Mouse (Mus musculus): ENCODE results near the gene Zfp595. TPM values are rescaled to one million over a fixed set of nuclear protein-coding genes. Genes with fewer than 3 reads are reported as not detected.

Zfp595 gene
- total and polyA plus RNA-seq, 3 experiments, result 2.6 to 3.9 TPM; not detected in 1

DNA sequence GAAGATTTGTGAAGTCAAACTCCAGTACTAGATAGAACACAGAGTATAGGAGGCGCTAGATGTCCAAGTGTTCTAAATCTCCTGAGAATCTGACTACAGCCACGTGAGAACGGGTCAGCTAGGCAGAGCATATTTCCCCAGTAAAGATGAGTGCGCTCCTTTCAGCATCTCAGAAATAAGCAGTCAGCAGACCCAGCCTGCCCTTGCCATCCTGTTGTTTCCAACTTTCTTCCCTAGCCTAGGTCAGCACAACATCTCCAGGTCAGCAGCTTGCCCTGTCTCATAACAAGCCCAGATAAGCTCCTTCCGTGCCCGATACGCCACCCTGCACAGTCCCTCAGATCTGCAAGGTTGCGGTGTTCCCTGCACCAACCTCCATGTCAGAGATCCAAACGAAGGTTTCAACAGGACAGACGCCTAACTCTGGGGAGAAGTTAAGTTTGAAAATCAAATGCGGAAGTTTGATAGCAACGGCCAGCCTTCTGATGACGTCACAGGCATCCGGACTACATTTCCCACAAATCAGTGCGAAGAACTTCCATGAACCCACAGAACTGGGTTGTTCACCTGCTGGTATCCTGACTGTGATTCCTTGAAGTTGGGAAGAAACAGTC is 27.9 kb upstream of the Zfp595 start, which contains the start of the genes Gm28044 and Zfp953:
Gene Gm28044, minus strand, starts transcription at position 406 of the 614 bp plus-strand sequence.
Gene Zfp953, minus strand, starts transcription at position 475 of the 614 bp plus-strand sequence.
- no peaks in the 10 kb centered on the region for H3K9me3 ChIP-seq (replicated peaks; ENCODE audit: insufficient read depth, low read length)
- H3K79me2 ChIP-seq (ENCODE audit: control insufficient read depth, insufficient read depth, low read length, poor library complexity), result no peaks in the 10 kb centered on the region
- peak within 1 kb of the TSS; percentile 78 to 82 for H3K4me3 ChIP-seq (ENCODE audit: control insufficient read depth in 1 of 2, insufficient read depth in 1 of 2, low read depth in 2 of 2, low read length in 2 of 2)
- H3K27me3 ChIP-seq (ENCODE audit: control insufficient read depth in 1 of 2, insufficient read depth in 2 of 2, low read length in 2 of 2), result no peaks in the 10 kb centered on the region
- DNase-seq (ENCODE audit: low read depth, low spot score), result peak; percentile 94
- peak within 1 kb of the TSS; percentile 72 for H3K9ac ChIP-seq (ENCODE audit: control insufficient read depth, low read depth, low read length, poor library complexity, severe bottlenecking)
- TF ChIP-seq MAZ (IDR thresholded peaks at IDR 0.05; ENCODE audit: low read depth, low read length) (no peak), GABPA (IDR thresholded peaks at IDR 0.05; ENCODE audit: low read depth, low read length) (no peak), CHD2 (IDR thresholded peaks at IDR 0.05; ENCODE audit: low read length) (no peak), ZMIZ1 (IDR thresholded peaks at IDR 0.05; ENCODE audit: low read depth, low read length) (peak; percentile 47; the same call in 1 of the 2 replicates), ELF1 (IDR thresholded peaks at IDR 0.05; ENCODE audit: low read depth, low read length) (peak; percentile 99), NELFE (IDR thresholded peaks at IDR 0.05; ENCODE audit: low read depth, low read length) (peak; percentile 87), E2F4 (IDR thresholded peaks at IDR 0.05; ENCODE audit: borderline replicate concordance, low read depth, low read length) (no peak), HCFC1 (IDR thresholded peaks at IDR 0.05; ENCODE audit: low read depth, low read length) (peak; percentile 98), GATA1 (IDR thresholded peaks at IDR 0.05; ENCODE audit: low read depth, low read length) (peak; percentile 68), MYB (IDR thresholded peaks at IDR 0.05; ENCODE audit: low read depth, low read length) (peak; percentile 25; the same call in 1 of the 2 replicates), ZC3H11A (IDR thresholded peaks at IDR 0.05; ENCODE audit: low read depth, low read length) (no peak), RAD21 (IDR thresholded peaks at IDR 0.05; ENCODE audit: low read depth, low read length) (no peak; the same call in 1 of the 2 replicates), TCF12 (IDR thresholded peaks at IDR 0.05; ENCODE audit: low read depth, low read length) (peak; percentile 48; the same call in 1 of the 2 replicates), USF2 (IDR thresholded peaks at IDR 0.05; ENCODE audit: borderline replicate concordance in 1 of 2, insufficient read depth in 1 of 2, low read depth in 1 of 2, low read length in 2 of 2) (no peak), CTCF (IDR thresholded peaks at IDR 0.05 in 2 of 3, conservative IDR thresholded peaks at IDR 0.05 in 1 of 3; ENCODE audit: control insufficient read depth in 1 of 3, insufficient read depth in 1 of 3, low read depth in 2 of 3, low read length in 3 of 3, poor library complexity in 1 of 3, severe bottlenecking in 1 of 3) (peak in 1 of 3 experiments; percentile 15; a peak in 1 of 6 replicates), ZNF384 (IDR thresholded peaks at IDR 0.05; ENCODE audit: low read depth, low read length) (no peak), CHD1 (IDR thresholded peaks at IDR 0.05; ENCODE audit: low read depth, low read length) (no peak), POLR2A (IDR thresholded peaks at IDR 0.05; ENCODE audit: control insufficient read depth in 1 of 2, insufficient read depth in 1 of 2, low read depth in 1 of 2, low read length in 2 of 2, poor library complexity in 1 of 2) (peak; percentile 43 to 82; a peak in 3 of 4 replicates), POLR2AphosphoS5 (IDR thresholded peaks at IDR 0.05; ENCODE audit: borderline replicate concordance, low read depth, low read length) (no peak), NRF1 (IDR thresholded peaks at IDR 0.05; ENCODE audit: insufficient read depth, low read depth, low read length, poor library complexity, severe bottlenecking) (no peak), EP300 (IDR thresholded peaks at IDR 0.05; ENCODE audit: low read depth in 1 of 2, low read length in 2 of 2) (no peak), SIN3A (IDR thresholded peaks at IDR 0.05; ENCODE audit: low read length) (peak; percentile 96), POLR2AphosphoS2 (IDR thresholded peaks at IDR 0.05; ENCODE audit: low read length) (peak; percentile 65; the same call in 1 of the 2 replicates), USF1 (IDR thresholded peaks at IDR 0.05; ENCODE audit: low read depth, low read length) (peak; percentile 43; the same call in 1 of the 2 replicates), TBP (IDR thresholded peaks at IDR 0.05; ENCODE audit: low read depth, low read length) (peak; percentile 87), MAX (IDR thresholded peaks at IDR 0.05; ENCODE audit: low read length) (peak; percentile 24; the same call in 1 of the 2 replicates), TAL1 (IDR thresholded peaks at IDR 0.05; ENCODE audit: low read length) (no peak), MYC (IDR thresholded peaks at IDR 0.05; ENCODE audit: low read depth, low read length) (peak; percentile 51; the same call in 1 of the 2 replicates), KAT2A (conservative IDR thresholded peaks at IDR 0.05; ENCODE audit: low read depth, low read length) (peak; percentile 83), RCOR1 (IDR thresholded peaks at IDR 0.05; ENCODE audit: low read depth, low read length) (peak; percentile 60), BHLHE40 (IDR thresholded peaks at IDR 0.05; ENCODE audit: borderline replicate concordance, low read depth, low read length) (peak; percentile 52; the same call in 1 of the 2 replicates), MAFK (IDR thresholded peaks at IDR 0.05; ENCODE audit: borderline replicate concordance, low read depth, low read length) (no peak), SMC3 (IDR thresholded peaks at IDR 0.05; ENCODE audit: low read depth, low read length) (no peak), MXI1 (IDR thresholded peaks at IDR 0.05; ENCODE audit: low read depth, low read length) (peak; percentile 65), ETS1 (IDR thresholded peaks at IDR 0.05; ENCODE audit: low read depth, low read length) (peak; percentile 57; the same call in 1 of the 2 replicates), MEF2A (IDR thresholded peaks at IDR 0.05; ENCODE audit: extremely low read depth, insufficient replicate concordance, low read depth, low read length, poor library complexity, severe bottlenecking) (no peak)
- H3K27ac ChIP-seq (ENCODE audit: control insufficient read depth, low read depth, low read length), result peak within 1 kb of the TSS; percentile 64
- H3K4me1 ChIP-seq (ENCODE audit: control insufficient read depth in 1 of 2, insufficient read depth in 2 of 2, low read length in 2 of 2), result peaks cover 0 to 3% of the 10 kb centered on the region in 2 experiments; a peak in 2 of 4 replicates
- peaks cover 0 to 6% of the 10 kb centered on the region in 2 experiments; a peak in 2 of 4 replicates for H3K36me3 ChIP-seq (ENCODE audit: control insufficient read depth in 1 of 2, insufficient read depth in 2 of 2, low read length in 2 of 2)
